Mouse (Mus musculus) CH12.LX (cell line): ENCODE data around the gene Tas1r1.

Experiments
- CHD2 ChIP-seq: IDR thresholded peaks from 2 replicates; pipeline ENCODE4 v1.6.1; 2011; ENCODE audit warnings: low read length, improper control_type of control experiment
- CTCF ChIP-seq, 2 experiments: IDR thresholded peaks in 1 of 2; conservative IDR thresholded peaks in 1 of 2; 2 replicates each; pipeline ENCODE4 v1.5.1; 2011 to 2012; ENCODE audit warnings: low read depth in 2 of 2, low read length in 2 of 2, improper control_type of control experiment in 1 of 2, inconsistent platforms in 1 of 2, mild to moderate bottlenecking in 1 of 2, moderate library complexity in 1 of 2
- EP300 ChIP-seq: IDR thresholded peaks from 2 replicates; pipeline ENCODE4 v1.6.1; 2011; ENCODE audit warnings: low read length, improper control_type of control experiment
- MAX ChIP-seq: IDR thresholded peaks from 2 replicates; pipeline ENCODE4 v1.6.1; 2011; ENCODE audit warnings: low read length, improper control_type of control experiment
- MYC ChIP-seq: IDR thresholded peaks from 2 replicates; pipeline ENCODE4 v1.6.1; 2011; ENCODE audit warnings: low read depth, mild to moderate bottlenecking, improper control_type of control experiment, low read length
- PAX5 ChIP-seq: IDR thresholded peaks from 2 replicates; pipeline ENCODE4 v1.6.1; 2012; ENCODE audit warnings: low read length, inconsistent platforms, mixed read lengths
- POLR2A ChIP-seq: IDR thresholded peaks from 2 replicates; pipeline ENCODE4 v1.6.1; 2011; ENCODE audit warnings: low read depth, mild to moderate bottlenecking, improper control_type of control experiment, low read length
- USF1 ChIP-seq: IDR thresholded peaks from 2 replicates; pipeline ENCODE4 v1.6.1; 2014; ENCODE audit warnings: low read depth, mild to moderate bottlenecking, inconsistent platforms, low read length, improper control_type of control experiment
- USF2 ChIP-seq: conservative IDR thresholded peaks from 2 replicates; pipeline ENCODE4 v1.6.1; 2011; ENCODE audit warnings: low read depth, low read length, improper control_type of control experiment

- no peak for TF ChIP-seq CHD2
- TF ChIP-seq POLR2A = no peak
- peak; percentile 91 to 98 for TF ChIP-seq CTCF (conservative IDR thresholded peaks at IDR 0.05 in 1 of 2, IDR thresholded peaks at IDR 0.05 in 1 of 2; ENCODE audit: low read depth in 2 of 2, low read length in 2 of 2)
- TF ChIP-seq EP300 = no peak
- TF ChIP-seq USF2 = no peak
- no peak for TF ChIP-seq USF1
- no peak for TF ChIP-seq MAX
- no peak for TF ChIP-seq MYC
- TF ChIP-seq PAX5 = no peak
Observed at GRCm38 (mm10) chr4:151981363-151981762, 57.0 kb downstream of the Tas1r1 start.
